Comparison of ENCODE assay signal across 9 mouse cellular contexts in the genomic region with DNA sequence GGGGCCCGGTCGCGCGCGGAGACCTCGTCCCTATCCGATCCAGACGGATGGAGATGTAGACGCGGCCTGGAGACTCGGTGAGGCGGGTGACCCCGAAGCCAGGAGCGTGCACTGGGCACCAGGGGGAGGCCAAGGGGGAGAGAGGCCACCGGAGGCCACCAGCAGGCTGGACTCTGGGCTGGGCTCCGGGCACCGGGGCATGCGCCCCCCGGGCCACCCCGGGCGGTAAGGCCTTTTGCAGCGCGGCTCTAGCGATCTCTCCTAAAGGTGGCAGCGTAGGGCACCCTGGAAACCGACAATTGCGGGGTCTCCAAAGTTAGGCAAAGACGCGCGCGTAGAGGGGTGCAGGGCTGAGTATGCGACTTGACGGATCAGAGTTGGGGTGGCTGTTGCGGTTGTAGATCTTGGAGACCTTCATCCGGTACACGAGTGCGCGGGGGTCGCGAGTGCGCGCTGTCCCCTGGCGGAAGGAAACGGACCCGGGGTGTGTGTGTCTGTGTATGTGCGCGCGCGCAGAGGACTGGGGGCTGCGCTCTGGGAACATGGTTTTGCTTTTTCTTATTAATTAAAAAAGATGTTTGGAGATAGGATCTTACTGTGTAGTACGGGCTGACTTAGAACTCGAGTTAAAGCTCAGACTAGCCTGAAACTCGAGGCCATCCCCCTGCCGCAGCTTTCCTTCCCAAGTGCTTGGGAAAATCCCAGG. TPM values are rescaled to one million over a fixed set of nuclear protein-coding genes. Genes with fewer than 3 reads are reported as not detected.
DNase-seq lines count a peak whose midpoint lies in the region; ATAC-seq lines count a peak whose summit lies in the region.
"Had no signal": no experiment of that assay in that cellular context is flagged by ENCODE, and none has a peak within 500 bp of the region (broad histone marks: within the 10 kb centered on the region; RNA-seq: fewer than 3 reads in every experiment).

No protein-coding gene starts in this region.

- ATAC-seq in erythroblast, adult 5-6 weeks (replicated peaks; ENCODE audit: low FRiP score, poor library complexity, severe bottlenecking): no peak
- ATAC-seq in forebrain, embryonic 13.5 days: peak; percentile 39
- ATAC-seq in hindbrain, embryonic 15.5 days (ENCODE audit: low FRiP score, low read depth): peak; percentile 40
- ATAC-seq in limb, embryonic 12.5 days (ENCODE audit: insufficient number of reproducible peaks, insufficient read depth, low FRiP score, low TSS enrichment, low read depth): no peak; the same call in 1 of the 2 replicates
- peak; percentile 41 for ATAC-seq in midbrain, embryonic 12.5 days (ENCODE audit: low FRiP score, low read depth)

- H3K4me1 ChIP-seq in erythroblast, embryonic 14.5 days (ENCODE audit: control insufficient read depth): peaks cover 53% of the 10 kb centered on the region
- H3K4me1 ChIP-seq in forebrain, embryonic 13.5 days: peaks cover 34% of the 10 kb centered on the region
- peaks cover 45% of the 10 kb centered on the region for H3K4me1 ChIP-seq in hindbrain, embryonic 15.5 days (replicated peaks)
- H3K4me1 ChIP-seq in limb, embryonic 12.5 days (replicated peaks): peaks cover 52% of the 10 kb centered on the region
- peaks cover 55% of the 10 kb centered on the region for H3K4me1 ChIP-seq in midbrain, embryonic 12.5 days

- peaks cover 15% of the 10 kb centered on the region for H3K27me3 ChIP-seq in erythroblast, embryonic 14.5 days (ENCODE audit: control insufficient read depth)
- H3K27me3 ChIP-seq in forebrain, embryonic 13.5 days: peaks cover 18% of the 10 kb centered on the region
- H3K27me3 ChIP-seq in hindbrain, embryonic 15.5 days: peaks cover 17% of the 10 kb centered on the region
- H3K27me3 ChIP-seq in limb, embryonic 12.5 days: peaks cover 19% of the 10 kb centered on the region
- peaks cover 23% of the 10 kb centered on the region for H3K27me3 ChIP-seq in midbrain, embryonic 12.5 days

- H3K36me3 ChIP-seq in erythroblast, embryonic 14.5 days (ENCODE audit: control insufficient read depth): peaks cover 22% of the 10 kb centered on the region
- peaks cover 21% of the 10 kb centered on the region for H3K36me3 ChIP-seq in forebrain, embryonic 13.5 days (ENCODE audit: poor library complexity, severe bottlenecking)
- 0 out of 2 replicates have a peak, but pooled peaks cover 4% of the 10 kb centered on the region for H3K36me3 ChIP-seq in hindbrain, embryonic 15.5 days
- H3K36me3 ChIP-seq in limb, embryonic 12.5 days: peaks cover 23% of the 10 kb centered on the region
- H3K36me3 ChIP-seq in midbrain, embryonic 12.5 days: peaks cover 20% of the 10 kb centered on the region

- peak overlapping the region; percentile 88 for H3K9ac ChIP-seq in forebrain, embryonic 13.5 days
- H3K9ac ChIP-seq in hindbrain, embryonic 15.5 days: peak overlapping the region; percentile 89
- H3K9ac ChIP-seq in limb, embryonic 12.5 days (replicated peaks): peak overlapping the region; percentile 90
- peak overlapping the region; percentile 88 for H3K9ac ChIP-seq in midbrain, embryonic 12.5 days (replicated peaks)

- no peaks in the 10 kb centered on the region for H3K9me3 ChIP-seq in erythroblast, embryonic 14.5 days (ENCODE audit: control insufficient read depth, low read length)
- no peaks in the 10 kb centered on the region for H3K9me3 ChIP-seq in forebrain, embryonic 13.5 days (replicated peaks)
- H3K9me3 ChIP-seq in hindbrain, embryonic 15.5 days: no peaks in the 10 kb centered on the region
- no peaks in the 10 kb centered on the region; the same call in 1 of the 2 replicates for H3K9me3 ChIP-seq in limb, embryonic 12.5 days
- H3K9me3 ChIP-seq in midbrain, embryonic 12.5 days: no peaks in the 10 kb centered on the region

- DNase-seq in adipocyte (ENCODE audit: low spot score): peak; percentile 47
- DNase-seq in spleen, postnatal 4 days (ENCODE audit: low spot score in 2 of 2): peak; percentile 61 to 84

- peak overlapping the region; percentile 82 for H3K4me3 ChIP-seq in erythroblast, embryonic 14.5 days (replicated peaks)
- H3K4me3 ChIP-seq in forebrain, embryonic 13.5 days: peak overlapping the region; percentile 98
- H3K4me3 ChIP-seq in hindbrain, embryonic 15.5 days: peak overlapping the region; percentile 96
- H3K4me3 ChIP-seq in limb, embryonic 12.5 days (replicated peaks): peak overlapping the region; percentile 97
- H3K4me3 ChIP-seq in midbrain, embryonic 12.5 days: peak overlapping the region; percentile 90

- WGBS in forebrain, embryonic 13.5 days: under 1% methylated on average over 54 of the region's 54 CpGs
- under 1% methylated on average over 54 of the region's 54 CpGs for WGBS in hindbrain, embryonic 15.5 days
- under 1% methylated on average over 54 of the region's 54 CpGs for WGBS in limb, embryonic 12.5 days
- 0% methylated on average over 54 of the region's 54 CpGs for WGBS in midbrain, embryonic 12.5 days

- H3K4me2 ChIP-seq in forebrain, embryonic 13.5 days: peak overlapping the region; percentile 93
- H3K4me2 ChIP-seq in hindbrain, embryonic 15.5 days: peak overlapping the region; percentile 93
- H3K4me2 ChIP-seq in limb, embryonic 12.5 days: peak overlapping the region; percentile 87
- H3K4me2 ChIP-seq in midbrain, embryonic 12.5 days (replicated peaks): peak overlapping the region; percentile 88

- peak overlapping the region; percentile 89 for H3K27ac ChIP-seq in forebrain, embryonic 13.5 days
- peak overlapping the region; percentile 92 for H3K27ac ChIP-seq in hindbrain, embryonic 15.5 days (replicated peaks)
- H3K27ac ChIP-seq in limb, embryonic 12.5 days: peak overlapping the region; percentile 97
- peak overlapping the region; percentile 90 for H3K27ac ChIP-seq in midbrain, embryonic 12.5 days (replicated peaks)

RNA-seq across cellular contexts. Expression of gene Arid3a, which starts 0.6 kb away (rescaled TPM):
- 1.0 and 1.4 TPM in 2 replicates for polyA plus RNA-seq in erythroblast, embryonic 14.5 days (2012)
- 6.3 and 8.8 TPM in 2 replicates for total RNA-seq in erythroblast, adult 5-6 weeks (2015; ENCODE audit: low replicate concordance)
- total RNA-seq in erythroblast, adult 5-6 weeks (2017; ENCODE audit: low replicate concordance): 10.5 and 14.7 TPM in 2 replicates
- polyA plus RNA-seq in forebrain, embryonic 13.5 days (2015; fragmentation: Nextera tagmentation; extraction: Ambion mirVana): 2.5 and 3.6 TPM in 2 replicates
- 2.9 and 3.2 TPM in 2 replicates for polyA plus RNA-seq in hindbrain, embryonic 15.5 days (2015; fragmentation: Nextera tagmentation; extraction: Ambion mirVana)
- 8.4 and 8.6 TPM in 2 replicates for polyA plus RNA-seq in limb, embryonic 12.5 days (2016; fragmentation: Nextera tagmentation; extraction: Ambion mirVana)
- polyA plus RNA-seq in midbrain, embryonic 12.5 days (2016; fragmentation: Nextera tagmentation; extraction: Ambion mirVana): 4.0 and 5.6 TPM in 2 replicates

RNA-seq across cellular contexts. Expression of gene R3hdm4, which starts 6.5 kb away (rescaled TPM):
- polyA plus RNA-seq in erythroblast, embryonic 14.5 days (2012): 9.9 and 13.0 TPM in 2 replicates
- total RNA-seq in erythroblast, adult 5-6 weeks (2015; ENCODE audit: low replicate concordance): 42.8 and 46.1 TPM in 2 replicates
- 25.0 and 28.3 TPM in 2 replicates for total RNA-seq in erythroblast, adult 5-6 weeks (2017; ENCODE audit: low replicate concordance)
- polyA plus RNA-seq in forebrain, embryonic 13.5 days (2015; fragmentation: Nextera tagmentation; extraction: Ambion mirVana): 200 and 217 TPM in 2 replicates
- polyA plus RNA-seq in hindbrain, embryonic 15.5 days (2015; fragmentation: Nextera tagmentation; extraction: Ambion mirVana): 258 and 289 TPM in 2 replicates
- polyA plus RNA-seq in limb, embryonic 12.5 days (2016; fragmentation: Nextera tagmentation; extraction: Ambion mirVana): 149 and 161 TPM in 2 replicates
- polyA plus RNA-seq in midbrain, embryonic 12.5 days (2016; fragmentation: Nextera tagmentation; extraction: Ambion mirVana): 157 and 167 TPM in 2 replicates

RNA-seq across cellular contexts. Expression of gene Kiss1r, which starts 10.7 kb away (rescaled TPM):
- 0.01 TPM in 1 of 2 replicates, not detected in the other for polyA plus RNA-seq in erythroblast, embryonic 14.5 days (2012)
- total RNA-seq in erythroblast, adult 5-6 weeks (2015; ENCODE audit: low replicate concordance): not detected in 2 replicates
- 0.14 TPM in 1 of 2 replicates, not detected in the other for total RNA-seq in erythroblast, adult 5-6 weeks (2017; ENCODE audit: low replicate concordance)
- 1.0 and 1.3 TPM in 2 replicates for polyA plus RNA-seq in forebrain, embryonic 13.5 days (2015; fragmentation: Nextera tagmentation; extraction: Ambion mirVana)
- 2.7 and 3.1 TPM in 2 replicates for polyA plus RNA-seq in hindbrain, embryonic 15.5 days (2015; fragmentation: Nextera tagmentation; extraction: Ambion mirVana)
- 1.1 and 1.2 TPM in 2 replicates for polyA plus RNA-seq in limb, embryonic 12.5 days (2016; fragmentation: Nextera tagmentation; extraction: Ambion mirVana)
- polyA plus RNA-seq in midbrain, embryonic 12.5 days (2016; fragmentation: Nextera tagmentation; extraction: Ambion mirVana): 1.4 and 1.5 TPM in 2 replicates

RNA-seq across cellular contexts. Expression of gene Gm26602, which starts 16.8 kb away (rescaled TPM):
- polyA plus RNA-seq in erythroblast, embryonic 14.5 days (2012): 0.21 TPM in 1 of 2 replicates, not detected in the other
- total RNA-seq in erythroblast, adult 5-6 weeks (2015; ENCODE audit: low replicate concordance): not detected in 2 replicates
- not detected in 2 replicates for total RNA-seq in erythroblast, adult 5-6 weeks (2017; ENCODE audit: low replicate concordance)
- polyA plus RNA-seq in forebrain, embryonic 13.5 days (2015; fragmentation: Nextera tagmentation; extraction: Ambion mirVana): 33.6 TPM in 1 of 2 replicates, not detected in the other
- 3.0 TPM in 1 of 2 replicates, not detected in the other for polyA plus RNA-seq in hindbrain, embryonic 15.5 days (2015; fragmentation: Nextera tagmentation; extraction: Ambion mirVana)
- 5.5 and 21.1 TPM in 2 replicates for polyA plus RNA-seq in limb, embryonic 12.5 days (2016; fragmentation: Nextera tagmentation; extraction: Ambion mirVana)
- polyA plus RNA-seq in midbrain, embryonic 12.5 days (2016; fragmentation: Nextera tagmentation; extraction: Ambion mirVana): 27.9 and 34.2 TPM in 2 replicates
- total RNA-seq: left cerebral cortex, postnatal 10 days had no signal

RNA-seq across cellular contexts. Expression of gene Med16, which starts 18.8 kb away (rescaled TPM):
- polyA plus RNA-seq in erythroblast, embryonic 14.5 days (2012): 4.1 and 4.9 TPM in 2 replicates
- 5.9 and 11.3 TPM in 2 replicates for total RNA-seq in erythroblast, adult 5-6 weeks (2015; ENCODE audit: low replicate concordance)
- total RNA-seq in erythroblast, adult 5-6 weeks (2017; ENCODE audit: low replicate concordance): 4.7 and 9.1 TPM in 2 replicates
- polyA plus RNA-seq in forebrain, embryonic 13.5 days (2015; fragmentation: Nextera tagmentation; extraction: Ambion mirVana): 49.0 and 59.0 TPM in 2 replicates
- 51.2 and 54.2 TPM in 2 replicates for polyA plus RNA-seq in hindbrain, embryonic 15.5 days (2015; fragmentation: Nextera tagmentation; extraction: Ambion mirVana)
- 50.8 and 53.7 TPM in 2 replicates for polyA plus RNA-seq in limb, embryonic 12.5 days (2016; fragmentation: Nextera tagmentation; extraction: Ambion mirVana)
- polyA plus RNA-seq in midbrain, embryonic 12.5 days (2016; fragmentation: Nextera tagmentation; extraction: Ambion mirVana): 65.4 and 68.4 TPM in 2 replicates

Comparison
In these comparisons a context has a peak if more than half of its experiments do, and no peak if none do; other contexts are left out.
1. ATAC-seq: peak in forebrain, embryonic 13.5 days (single experiment), hindbrain, embryonic 15.5 days (single experiment) and midbrain, embryonic 12.5 days (single experiment); none in erythroblast, adult 5-6 weeks (single experiment) and limb, embryonic 12.5 days (single experiment).
2. RNA of gene R3hdm4, which starts 6.5 kb away (polyA plus RNA-seq): 258 to 289 TPM in hindbrain, embryonic 15.5 days, 200 to 217 TPM in forebrain, embryonic 13.5 days, 157 to 167 TPM in midbrain, embryonic 12.5 days and 149 to 161 TPM in limb, embryonic 12.5 days; 9.9 to 13.0 TPM in erythroblast, embryonic 14.5 days; every median in the first group is over 10 times any median in the second.
3. Peak in every context shown above with its lines, with median percentiles within 50 percentile points of each other: H3K4me3 ChIP-seq, H3K27ac ChIP-seq, H3K4me2 ChIP-seq and H3K9ac ChIP-seq.